Mouse (Mus musculus) thymus, adult 2 months (tissue): Measurements from ENCODE around the gene Slc8a1.

ENCODE experiments used
- CTCF ChIP-seq: fragments of 200-500 bp; IDR thresholded peaks from 2 replicates; pipeline ENCODE4 v1.5.1; 2012; ENCODE audit warnings: mild to moderate bottlenecking, control low read depth, low read length, moderate library complexity, borderline replicate concordance; ENCODE audit not compliant: control insufficient read depth, poor library complexity, insufficient read depth; ENCODE audit errors: extremely low read depth
- POLR2A ChIP-seq: fragments of 200-500 bp; IDR thresholded peaks from 2 replicates; pipeline ENCODE4 v1.6.1; 2012; ENCODE audit warnings: mild to moderate bottlenecking, low read length, control low read depth, moderate library complexity; ENCODE audit not compliant: control insufficient read depth, poor library complexity, insufficient read depth; ENCODE audit errors: extremely low read depth

- TF ChIP-seq POLR2A (no peak), CTCF (no peak)
Measured at GRCm38 (mm10) chr17:81390790-81391189, 347.4 kb downstream of the Slc8a1 start.
